Mouse (Mus musculus) lung, adult 2 months (tissue): ENCODE measurements around the gene Scp2.

Experiments used
- CTCF ChIP-seq: fragments of 200-500 bp; IDR thresholded peaks from 2 replicates; pipeline ENCODE4 v1.5.1; 2011; ENCODE audit warnings: mild to moderate bottlenecking, low read length, control low read depth; ENCODE audit not compliant: insufficient read depth
- POLR2A ChIP-seq: fragments of 200-500 bp; IDR thresholded peaks from 2 replicates; pipeline ENCODE4 v1.6.1; 2011; ENCODE audit warnings: low read depth, mild to moderate bottlenecking, control low read depth, low read length, borderline replicate concordance; ENCODE audit errors: extremely low read depth

GRCm38 (mm10) chr4:108130452-108130851 lies 14.3 kb downstream of the Scp2 start:
- TF ChIP-seq POLR2A (no peak), CTCF (no peak)
